Mouse (Mus musculus): ENCODE data around the gene Pld1. TPM values are rescaled to one million over a fixed set of nuclear protein-coding genes. Genes with fewer than 3 reads are reported as not detected.

Gene Pld1
- 2.0 and 2.5 TPM in 2 replicates for polyA plus RNA-seq (2014; fragmentation: Nextera tagmentation; extraction: Ambion mirVana)

- H3K36me3 ChIP-seq (ENCODE audit: control insufficient read depth, insufficient read depth, low read length) = no peaks in the 10 kb centered on the region
- H3K4me1 ChIP-seq (ENCODE audit: control insufficient read depth, insufficient read depth, low read length) = peaks cover 6% of the 10 kb centered on the region
- H3K4me2 ChIP-seq (ENCODE audit: low read length) = peak within 1 kb of the TSS; percentile 99
- H3K9ac ChIP-seq (ENCODE audit: low read length) = peak within 1 kb of the TSS; percentile 59
- DNase-seq (ENCODE audit: low spot score) = peak; percentile 49
- H3K9me3 ChIP-seq (replicated peaks; ENCODE audit: control insufficient read depth, low read length) = no peaks in the 10 kb centered on the region
- under 1% methylated on average over 66 of the region's 68 CpGs for WGBS
- peak within 1 kb of the TSS; percentile 48 for H3K4me3 ChIP-seq (ENCODE audit: low read depth, low read length)
- H3K27ac ChIP-seq (ENCODE audit: low read depth, low read length) = no peak within 1 kb of the TSS
- H3K27me3 ChIP-seq (replicated peaks; ENCODE audit: control insufficient read depth, insufficient read depth, low read length) = peaks cover 5% of the 10 kb centered on the region; the same call in 1 of the 2 replicates
- ATAC-seq = peak; percentile 79
Measured at GRCm38 (mm10) chr3:27938381-27939323, at the start of gene Pld1. Gene Pld1 (plus strand): TSS chr3:27938695.

- ATAC-seq (no peak), DNase-seq (ENCODE audit: low spot score) (no peak)
- Histone ChIP-seq H3K4me3 (ENCODE audit: low read depth, low read length) (no peak within 1 kb of the TSS), H3K27ac (ENCODE audit: low read depth, low read length) (no peak within 1 kb of the TSS), H3K27me3 (replicated peaks; ENCODE audit: control insufficient read depth, insufficient read depth, low read length) (no peaks in the 10 kb centered on the region), H3K4me2 (ENCODE audit: low read length) (no peak within 1 kb of the TSS), H3K4me1 (ENCODE audit: control insufficient read depth, insufficient read depth, low read length) (no peaks in the 10 kb centered on the region), H3K9me3 (replicated peaks; ENCODE audit: control insufficient read depth, low read length) (no peaks in the 10 kb centered on the region), H3K9ac (ENCODE audit: low read length) (no peak within 1 kb of the TSS), H3K36me3 (ENCODE audit: control insufficient read depth, insufficient read depth, low read length) (no peaks in the 10 kb centered on the region)
- WGBS = 51% methylated on average over 8 of the region's 8 CpGs
Measured at GRCm38 (mm10) chr3:27896318-27896892, 42.1 kb upstream of the Pld1 start, which contains the start of gene Tmem212. Gene Tmem212 (minus strand): TSS chr3:27896368.

- no peak overlapping the region for H3K27ac ChIP-seq (ENCODE audit: low read depth, low read length)
- H3K27me3 ChIP-seq (replicated peaks; ENCODE audit: control insufficient read depth, insufficient read depth, low read length) = no peaks in the 10 kb centered on the region
- no peaks in the 10 kb centered on the region for H3K36me3 ChIP-seq (ENCODE audit: control insufficient read depth, insufficient read depth, low read length)
- DNase-seq (ENCODE audit: low spot score) = no peak
- H3K4me3 ChIP-seq (ENCODE audit: low read depth, low read length) = no peak overlapping the region
- no peak for ATAC-seq
- no peaks in the 10 kb centered on the region for H3K4me1 ChIP-seq (ENCODE audit: control insufficient read depth, insufficient read depth, low read length)
- H3K9ac ChIP-seq (ENCODE audit: low read length) = no peak overlapping the region
- WGBS = 79% methylated on average over 10 of the region's 10 CpGs
- no peaks in the 10 kb centered on the region for H3K9me3 ChIP-seq (replicated peaks; ENCODE audit: control insufficient read depth, low read length)
- H3K4me2 ChIP-seq (ENCODE audit: low read length) = no peak overlapping the region
Measured at GRCm38 (mm10) chr3:27898178-27898577, 40.3 kb upstream of the Pld1 start.

GRCm38 (mm10) chr3:27899012-27899726 lies 39.3 kb upstream of the Pld1 start:
- H3K27ac ChIP-seq (ENCODE audit: low read depth, low read length) = no peak overlapping the region
- no peak for DNase-seq (ENCODE audit: low spot score)
- no peaks in the 10 kb centered on the region for H3K36me3 ChIP-seq (ENCODE audit: control insufficient read depth, insufficient read depth, low read length)
- no peak overlapping the region for H3K4me2 ChIP-seq (ENCODE audit: low read length)
- H3K4me1 ChIP-seq (ENCODE audit: control insufficient read depth, insufficient read depth, low read length) = no peaks in the 10 kb centered on the region
- no peak overlapping the region for H3K9ac ChIP-seq (ENCODE audit: low read length)
- no peaks in the 10 kb centered on the region for H3K27me3 ChIP-seq (replicated peaks; ENCODE audit: control insufficient read depth, insufficient read depth, low read length)
- ATAC-seq = no peak
- 78% methylated on average over 13 of the region's 13 CpGs for WGBS
- H3K9me3 ChIP-seq (replicated peaks; ENCODE audit: control insufficient read depth, low read length) = no peaks in the 10 kb centered on the region
- no peak overlapping the region for H3K4me3 ChIP-seq (ENCODE audit: low read depth, low read length)

GRCm38 (mm10) chr3:27901846-27902245 lies 36.6 kb upstream of the Pld1 start:
- 88% methylated on average over 6 of the region's 6 CpGs for whole genome bisulfite sequencing
- Histone ChIP-seq H3K4me3 (ENCODE audit: low read depth, low read length) (no peak overlapping the region), H3K4me2 (ENCODE audit: low read length) (no peak overlapping the region), H3K27ac (ENCODE audit: low read depth, low read length) (no peak overlapping the region), H3K9ac (ENCODE audit: low read length) (no peak overlapping the region), H3K27me3 (replicated peaks; ENCODE audit: control insufficient read depth, insufficient read depth, low read length) (no peaks in the 10 kb centered on the region), H3K36me3 (ENCODE audit: control insufficient read depth, insufficient read depth, low read length) (no peaks in the 10 kb centered on the region), H3K9me3 (replicated peaks; ENCODE audit: control insufficient read depth, low read length) (no peaks in the 10 kb centered on the region), H3K4me1 (ENCODE audit: control insufficient read depth, insufficient read depth, low read length) (no peaks in the 10 kb centered on the region)
- DNase-seq (ENCODE audit: low spot score) (no peak), ATAC-seq (no peak)

- ATAC-seq (no peak), DNase-seq (ENCODE audit: low spot score) (no peak)
- Histone ChIP-seq H3K27ac (ENCODE audit: low read depth, low read length) (no peak overlapping the region), H3K4me2 (ENCODE audit: low read length) (no peak overlapping the region), H3K9me3 (replicated peaks; ENCODE audit: control insufficient read depth, low read length) (no peaks in the 10 kb centered on the region; the same call in 1 of the 2 replicates), H3K9ac (ENCODE audit: low read length) (no peak overlapping the region), H3K27me3 (replicated peaks; ENCODE audit: control insufficient read depth, insufficient read depth, low read length) (no peaks in the 10 kb centered on the region), H3K36me3 (ENCODE audit: control insufficient read depth, insufficient read depth, low read length) (no peaks in the 10 kb centered on the region), H3K4me1 (ENCODE audit: control insufficient read depth, insufficient read depth, low read length) (no peaks in the 10 kb centered on the region), H3K4me3 (ENCODE audit: low read depth, low read length) (no peak overlapping the region)
- WGBS = 64% methylated on average over 13 of the region's 13 CpGs
Measured at GRCm38 (mm10) chr3:27904659-27905330, 33.7 kb upstream of the Pld1 start.

- no peak overlapping the region for H3K27ac ChIP-seq (ENCODE audit: low read depth, low read length)
- ATAC-seq (no peak), DNase-seq (ENCODE audit: low spot score) (no peak)
- no peaks in the 10 kb centered on the region; the same call in 1 of the 2 replicates for H3K9me3 ChIP-seq (replicated peaks; ENCODE audit: control insufficient read depth, low read length)
- H3K36me3 ChIP-seq (ENCODE audit: control insufficient read depth, insufficient read depth, low read length) = no peaks in the 10 kb centered on the region
- no peak overlapping the region for H3K4me3 ChIP-seq (ENCODE audit: low read depth, low read length)
- H3K27me3 ChIP-seq (replicated peaks; ENCODE audit: control insufficient read depth, insufficient read depth, low read length) = no peaks in the 10 kb centered on the region
- H3K9ac ChIP-seq (ENCODE audit: low read length) = no peak overlapping the region
- no peaks in the 10 kb centered on the region for H3K4me1 ChIP-seq (ENCODE audit: control insufficient read depth, insufficient read depth, low read length)
- 69% methylated on average over 7 of the region's 7 CpGs for WGBS
- no peak overlapping the region for H3K4me2 ChIP-seq (ENCODE audit: low read length)
Measured at GRCm38 (mm10) chr3:27906647-27907209, 31.8 kb upstream of the Pld1 start.

GRCm38 (mm10) chr3:27907301-27907700 lies 31.2 kb upstream of the Pld1 start:
- no peaks in the 10 kb centered on the region for H3K27me3 ChIP-seq (replicated peaks; ENCODE audit: control insufficient read depth, insufficient read depth, low read length)
- no peaks in the 10 kb centered on the region; the same call in 1 of the 2 replicates for H3K9me3 ChIP-seq (replicated peaks; ENCODE audit: control insufficient read depth, low read length)
- H3K4me3 ChIP-seq (ENCODE audit: low read depth, low read length) = no peak overlapping the region
- no peak overlapping the region for H3K9ac ChIP-seq (ENCODE audit: low read length)
- no peaks in the 10 kb centered on the region for H3K4me1 ChIP-seq (ENCODE audit: control insufficient read depth, insufficient read depth, low read length)
- no peak overlapping the region for H3K27ac ChIP-seq (ENCODE audit: low read depth, low read length)
- no peak for ATAC-seq
- 93% methylated on average over 2 of the region's 2 CpGs for WGBS
- H3K36me3 ChIP-seq (ENCODE audit: control insufficient read depth, insufficient read depth, low read length) = no peaks in the 10 kb centered on the region
- no peak for DNase-seq (ENCODE audit: low spot score)
- no peak overlapping the region for H3K4me2 ChIP-seq (ENCODE audit: low read length)
